Mouse (Mus musculus): ENCODE results near the gene Glyr1. TPM values are rescaled to one million over a fixed set of nuclear protein-coding genes. Genes with fewer than 3 reads are reported as not detected.
A peak's percentile ranks its signal among the peaks of the same experiment; 100 is the strongest.

Gene Glyr1
- total and polyA plus RNA-seq, 3 experiments = 44.8 to 103 (median 68.7) TPM

GRCm38 (mm10) chr16:5012036-5013005 is 37.3 kb downstream of the Glyr1 start:
- H3K79me2 ChIP-seq (ENCODE audit: control insufficient read depth, insufficient read depth, low read length, poor library complexity) = no peaks in the 10 kb centered on the region
- peaks cover 0 to 15% of the 10 kb centered on the region in 2 experiments; a peak in 2 of 4 replicates for H3K4me1 ChIP-seq (ENCODE audit: control insufficient read depth in 1 of 2, insufficient read depth in 2 of 2, low read length in 2 of 2)
- peak overlapping the region; percentile 38; the same call in 1 of the 2 replicates for H3K9ac ChIP-seq (ENCODE audit: control insufficient read depth, low read depth, low read length, poor library complexity, severe bottlenecking)
- H3K4me3 ChIP-seq (ENCODE audit: control insufficient read depth in 1 of 2, insufficient read depth in 1 of 2, low read depth in 2 of 2, low read length in 2 of 2) = peak overlapping the region; percentile 39 to 65
- no peaks in the 10 kb centered on the region for H3K27me3 ChIP-seq (ENCODE audit: control insufficient read depth in 1 of 2, insufficient read depth in 2 of 2, low read length in 2 of 2)
- H3K27ac ChIP-seq (ENCODE audit: control insufficient read depth, low read depth, low read length) = peak overlapping the region; percentile 20
- H3K9me3 ChIP-seq (replicated peaks; ENCODE audit: insufficient read depth, low read length) = no peaks in the 10 kb centered on the region
- TF ChIP-seq ELF1 (IDR thresholded peaks at IDR 0.05; ENCODE audit: low read depth, low read length) = no peak
- no peak for TF ChIP-seq MAZ (IDR thresholded peaks at IDR 0.05; ENCODE audit: low read depth, low read length)
- TF ChIP-seq MAFK (IDR thresholded peaks at IDR 0.05; ENCODE audit: borderline replicate concordance, low read depth, low read length) = no peak
- TF ChIP-seq MEF2A (IDR thresholded peaks at IDR 0.05; ENCODE audit: extremely low read depth, insufficient replicate concordance, low read depth, low read length, poor library complexity, severe bottlenecking) = no peak
- TF ChIP-seq TCF12 (IDR thresholded peaks at IDR 0.05; ENCODE audit: low read depth, low read length) = peak; percentile 96
- no peak for TF ChIP-seq HCFC1 (IDR thresholded peaks at IDR 0.05; ENCODE audit: low read depth, low read length)
- no peak for TF ChIP-seq MYB (IDR thresholded peaks at IDR 0.05; ENCODE audit: low read depth, low read length)
- peak; percentile 48; the same call in 1 of the 2 replicates for TF ChIP-seq SIN3A (IDR thresholded peaks at IDR 0.05; ENCODE audit: low read length)
- no peak for TF ChIP-seq POLR2AphosphoS2 (IDR thresholded peaks at IDR 0.05; ENCODE audit: low read length)
- TF ChIP-seq TAL1 (IDR thresholded peaks at IDR 0.05; ENCODE audit: low read length) = peak; percentile 98
- peak; percentile 91 for TF ChIP-seq GATA1 (IDR thresholded peaks at IDR 0.05; ENCODE audit: low read depth, low read length)
- TF ChIP-seq EP300 (IDR thresholded peaks at IDR 0.05; ENCODE audit: low read depth in 1 of 2, low read length in 2 of 2) = peak; percentile 85 to 92
- TF ChIP-seq KAT2A (conservative IDR thresholded peaks at IDR 0.05; ENCODE audit: low read depth, low read length) = no peak
- no peak for TF ChIP-seq CHD2 (IDR thresholded peaks at IDR 0.05; ENCODE audit: low read length)
- peak; percentile 99 for TF ChIP-seq RCOR1 (IDR thresholded peaks at IDR 0.05; ENCODE audit: low read depth, low read length)
- peak; percentile 39; the same call in 1 of the 2 replicates for TF ChIP-seq MXI1 (IDR thresholded peaks at IDR 0.05; ENCODE audit: low read depth, low read length)
- TF ChIP-seq CTCF (IDR thresholded peaks at IDR 0.05 in 2 of 3, conservative IDR thresholded peaks at IDR 0.05 in 1 of 3; ENCODE audit: control insufficient read depth in 1 of 3, insufficient read depth in 1 of 3, low read depth in 2 of 3, low read length in 3 of 3, poor library complexity in 1 of 3, severe bottlenecking in 1 of 3) = no peak
- TF ChIP-seq ETS1 (IDR thresholded peaks at IDR 0.05; ENCODE audit: low read depth, low read length) = peak; percentile 69
- no peak for TF ChIP-seq ZC3H11A (IDR thresholded peaks at IDR 0.05; ENCODE audit: low read depth, low read length)
- no peak for TF ChIP-seq MAX (IDR thresholded peaks at IDR 0.05; ENCODE audit: low read length)
- no peak for TF ChIP-seq ZNF384 (IDR thresholded peaks at IDR 0.05; ENCODE audit: low read depth, low read length)
- TF ChIP-seq POLR2AphosphoS5 (IDR thresholded peaks at IDR 0.05; ENCODE audit: borderline replicate concordance, low read depth, low read length) = no peak
- peaks cover 0 to 6% of the 10 kb centered on the region in 2 experiments; a peak in 2 of 4 replicates for H3K36me3 ChIP-seq (ENCODE audit: control insufficient read depth in 1 of 2, insufficient read depth in 2 of 2, low read length in 2 of 2)
- peak; percentile 87 for DNase-seq (ENCODE audit: low read depth, low spot score)
